Mouse (Mus musculus): ENCODE results near the gene Srcin1.

- TF ChIP-seq CTCF (IDR thresholded peaks at IDR 0.05; ENCODE audit: low read depth, low read length) (no peak), POLR2AphosphoS5 (IDR thresholded peaks at IDR 0.05; ENCODE audit: insufficient replicate concordance, low read depth, low read length) (no peak), GATA2 (IDR thresholded peaks at IDR 0.05; ENCODE audit: borderline replicate concordance, low read depth, low read length) (no peak), GATA1 (IDR thresholded peaks at IDR 0.05; ENCODE audit: borderline replicate concordance, low read length) (no peak)
These were observed 112.0 kb downstream of the Srcin1 start for GRCm38 (mm10) chr11:97463991-97464390.
